Mouse (Mus musculus) layer of hippocampus, postnatal 36 days (tissue): ENCODE data around the gene Ica1. TPM values are rescaled to one million over a fixed set of nuclear protein-coding genes. Genes with fewer than 3 reads are reported as not detected.

Experiments used
- DNase-seq, 2 experiments: peaks; one replicate each; pipeline ENCODE4 v3.0.0; 2022
- total RNA-seq, 2 experiments: library from RNA; stranded (reverse); gene quantifications; 2 replicates each; pipeline ENCODE4 v1.2.3; 2021

Ica1 gene
- total RNA-seq, 2 experiments from 2014 or later = 56.3 to 61.7 TPM

GRCm38 (mm10) chr6:8640863-8641262 lies 137.4 kb downstream of the Ica1 start:
- no peak for DNase-seq

- DNase-seq = no peak
Measured at GRCm38 (mm10) chr6:8639526-8639925, 138.8 kb downstream of the Ica1 start.

DNA sequence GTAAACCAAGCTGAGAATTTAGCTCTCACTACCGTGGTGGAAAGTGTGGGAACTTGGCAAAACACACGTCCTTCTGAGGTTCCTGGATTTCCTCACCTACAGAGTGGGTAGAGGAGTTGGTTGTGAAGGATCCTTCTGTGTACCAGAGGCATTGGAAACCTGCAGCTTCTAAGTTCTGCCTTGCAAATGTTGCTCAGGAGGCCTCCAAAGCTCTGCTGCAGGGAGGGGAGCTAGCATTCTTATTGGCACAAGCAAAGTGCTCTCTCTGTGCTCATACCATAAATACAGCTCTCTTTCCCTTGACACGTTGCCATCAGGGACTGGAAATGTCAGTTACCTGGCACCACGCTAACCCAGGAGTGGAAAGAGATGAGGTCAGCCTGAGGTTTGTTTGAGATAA lies 139.4 kb downstream of the Ica1 start:
- DNase-seq = no peak

GRCm38 (mm10) chr6:8638122-8638521 lies 140.2 kb downstream of the Ica1 start:
- DNase-seq = peak in 1 of 2 experiments; percentile 29

GRCm38 (mm10) chr6:8632701-8633100 lies 145.6 kb downstream of the Ica1 start:
- DNase-seq = no peak

DNA sequence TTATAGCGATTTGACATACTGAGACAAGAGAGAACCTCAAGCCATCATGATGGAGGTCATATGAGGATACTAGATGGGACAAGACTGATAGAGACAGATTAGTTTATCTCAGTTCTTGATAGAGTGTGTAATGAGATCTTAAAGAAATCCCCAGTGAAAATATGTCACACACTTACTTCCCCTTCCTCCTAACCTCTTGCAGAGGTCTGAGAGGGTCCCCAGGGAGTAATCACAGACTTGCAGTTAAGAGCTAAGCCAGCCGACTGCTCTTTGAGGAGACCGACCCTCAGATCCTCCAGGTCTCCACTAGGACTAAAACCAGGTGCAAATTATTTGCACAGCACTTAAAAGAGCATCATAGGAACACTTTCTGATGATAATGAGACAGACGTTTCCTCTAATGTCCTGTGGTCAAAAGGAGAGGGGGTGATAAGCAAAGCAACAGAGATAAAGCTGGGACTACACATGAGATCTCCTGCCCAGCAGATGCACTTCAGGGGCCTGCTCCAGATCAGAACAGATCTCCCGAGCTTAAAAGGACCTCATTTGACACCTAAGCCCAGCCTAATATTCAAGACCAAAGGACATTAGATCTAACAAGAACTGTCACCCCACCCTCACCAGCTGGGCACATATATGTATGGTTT lies 146.2 kb downstream of the Ica1 start:
- no peak for DNase-seq

DNA sequence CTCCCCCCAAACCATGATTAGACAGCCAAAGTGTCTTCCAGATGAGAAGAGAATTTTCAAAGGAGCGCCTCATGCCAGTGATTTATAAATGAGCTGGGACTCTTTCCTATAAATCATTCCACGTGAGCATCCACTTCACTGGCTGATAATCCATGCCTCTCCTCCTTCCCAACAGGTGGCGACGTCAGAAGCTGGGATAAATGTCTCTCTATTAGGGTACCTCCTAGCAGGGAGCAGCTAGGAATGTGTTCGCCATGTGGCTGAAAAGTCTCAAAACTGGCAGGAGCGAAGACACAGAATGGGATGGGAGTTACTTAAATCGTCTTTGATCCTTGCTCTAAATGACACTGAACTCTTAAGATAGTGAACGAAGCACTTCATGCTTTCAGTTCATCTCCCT lies 146.9 kb downstream of the Ica1 start:
- no peak for DNase-seq

DNA sequence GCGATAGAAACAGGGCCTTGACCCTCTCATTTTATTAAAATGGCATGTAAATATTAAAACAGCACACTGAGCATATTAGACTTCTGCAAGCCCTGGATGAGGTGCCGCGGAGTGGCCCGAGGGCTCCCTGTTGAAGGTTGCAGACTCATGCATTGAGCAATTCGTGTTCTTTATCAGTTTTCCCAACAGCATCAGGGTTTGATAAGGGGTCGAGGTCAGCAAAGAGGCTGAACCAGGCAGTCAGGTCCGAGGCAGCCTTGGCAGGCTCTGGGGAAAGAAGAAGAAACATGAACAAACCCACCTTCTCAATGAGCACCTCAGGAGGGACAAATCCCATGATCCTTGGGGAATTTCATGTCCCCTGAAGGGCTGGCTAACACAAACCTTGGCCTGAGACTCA lies 147.8 kb downstream of the Ica1 start:
- DNase-seq = no peak

DNA sequence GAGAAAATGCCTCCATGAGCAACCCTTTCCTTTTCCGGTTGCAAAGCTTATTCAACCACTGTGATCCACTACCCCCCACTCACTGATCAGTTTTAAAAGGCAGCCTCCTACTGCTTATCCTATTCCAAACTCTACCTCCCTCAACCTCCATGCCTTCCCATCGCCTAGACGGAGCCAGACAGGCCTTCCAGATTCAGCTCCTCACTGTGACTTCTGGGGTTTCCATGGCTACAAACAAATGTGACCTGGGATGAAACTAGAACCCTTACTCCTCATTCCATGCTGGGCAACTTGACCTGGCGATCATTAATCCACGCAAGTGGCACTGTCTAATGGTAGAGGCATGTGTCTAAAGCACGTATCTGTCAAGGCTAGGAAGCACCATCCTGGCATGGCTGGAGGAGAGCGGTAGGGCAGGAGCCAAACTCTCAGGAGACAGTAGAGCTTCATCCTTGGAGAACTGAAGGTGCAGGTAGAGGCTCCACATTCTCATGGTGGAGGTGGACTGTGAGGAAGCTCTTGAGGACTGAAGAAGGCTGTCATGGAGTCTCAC lies 149.5 kb downstream of the Ica1 start:
- no peak for DNase-seq

- no peak for DNase-seq
Measured at GRCm38 (mm10) chr6:8628226-8628625, 150.1 kb downstream of the Ica1 start.

- DNase-seq = no peak
Measured at GRCm38 (mm10) chr6:8623045-8623444, 155.2 kb downstream of the Ica1 start.

DNA sequence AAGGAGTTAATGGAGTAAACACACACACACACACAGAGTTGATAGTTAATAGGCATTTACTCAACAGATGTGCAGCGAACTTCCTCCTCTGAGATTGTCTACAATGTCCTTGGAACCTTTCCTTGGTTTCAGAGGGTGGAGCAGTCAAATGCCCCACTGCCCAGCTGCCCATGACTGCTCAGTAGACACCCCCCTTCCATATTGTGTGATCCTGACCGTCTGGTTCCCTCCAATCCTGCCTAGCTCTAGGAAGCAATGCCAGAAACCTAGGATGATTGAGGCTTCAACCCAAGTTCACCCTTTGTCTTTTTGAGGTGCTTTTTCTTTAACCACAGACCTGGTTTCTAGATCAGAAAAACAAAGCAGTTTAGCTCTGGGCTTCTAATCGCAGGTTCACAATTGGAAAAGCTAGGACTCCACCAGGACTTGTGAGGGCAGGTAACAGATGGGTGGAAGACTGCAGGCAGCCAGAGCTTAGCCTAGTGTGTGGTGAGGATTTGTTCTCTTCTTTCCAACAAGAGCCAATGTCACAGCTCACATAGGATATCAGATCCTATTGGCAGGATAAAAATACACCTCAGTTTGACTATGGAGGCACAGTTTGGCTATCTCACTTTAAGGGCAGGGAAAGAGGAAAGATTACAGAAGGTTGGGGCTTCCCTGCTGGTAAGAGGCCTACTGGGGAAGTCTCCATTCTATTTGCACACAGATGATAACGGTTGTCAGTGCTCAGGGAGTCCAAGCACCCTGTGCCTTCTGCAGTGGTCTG lies 158.5 kb downstream of the Ica1 start:
- no peak for DNase-seq

GRCm38 (mm10) chr6:8617369-8617768 lies 160.9 kb downstream of the Ica1 start:
- no peak for DNase-seq

GRCm38 (mm10) chr6:8591665-8592064 lies 186.6 kb downstream of the Ica1 start:
- DNase-seq = no peak

DNA sequence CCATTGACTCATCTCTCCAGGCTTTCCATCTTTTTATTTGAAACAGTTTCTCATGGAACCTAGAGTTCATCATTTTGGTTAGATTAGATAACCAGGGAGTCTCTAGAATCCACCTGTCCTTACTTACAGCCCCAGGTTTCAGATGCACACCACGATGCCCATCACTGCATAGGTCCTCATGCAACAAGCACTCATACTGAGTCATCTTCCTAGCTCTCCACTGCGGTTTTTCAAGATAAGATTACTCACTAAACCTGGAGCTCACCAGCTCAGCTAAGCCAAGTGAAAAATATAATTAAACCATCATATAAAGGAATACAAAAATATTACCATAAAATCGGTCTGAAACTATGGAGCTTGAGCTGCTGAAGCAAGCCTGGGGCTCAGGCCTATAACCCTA lies 194.4 kb downstream of the Ica1 start:
- DNase-seq = no peak

DNA sequence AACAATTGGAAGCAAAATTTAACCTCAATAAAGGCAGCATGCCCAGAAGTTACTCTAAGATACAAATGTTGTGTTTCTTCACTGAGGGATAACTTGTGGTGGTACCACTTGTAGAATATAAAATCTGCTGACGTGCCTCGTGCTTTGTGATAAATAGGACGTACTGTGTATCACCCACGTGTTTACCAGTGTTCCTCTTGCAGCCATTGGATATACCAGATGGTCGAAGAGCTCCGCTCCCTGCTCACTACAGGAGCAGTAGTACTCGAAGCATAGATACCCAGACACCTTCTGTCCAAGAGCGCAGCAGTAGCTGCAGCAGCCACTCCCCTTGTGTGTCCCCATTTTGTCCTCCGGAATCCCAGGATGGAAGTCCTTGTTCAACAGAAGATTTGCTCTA lies 195.9 kb downstream of the Ica1 start:
- peak; percentile 16 to 29 for DNase-seq

Other genes starting within 250 kb of the Ica1 start
- gene Nxph1, start 169.9 kb upstream of the Ica1 start, total RNA-seq = 10 to 100 TPM; 35.8 to 38.6 TPM